Mouse (Mus musculus) kidney, postnatal 0 days (tissue): Measurements from ENCODE around the gene Wfikkn2. TPM values are rescaled to one million over a fixed set of nuclear protein-coding genes. Genes with fewer than 3 reads are reported as not detected.

Experiments
- ATAC-seq: fragments of 200-750 bp; cut with Nextera tagmentation; replicated peaks from 2 replicates; pipeline ENCODE4 v1.8.0; 2017; ENCODE audit warnings: low read depth, moderate number of reproducible peaks, moderate TSS enrichment, moderate library complexity; ENCODE audit not compliant: low FRiP score
- DNase-seq: peaks from one replicate; pipeline ENCODE4 v3.0.0-alpha.2; 2016; ENCODE audit warnings: low spot score
- H3K27ac ChIP-seq: fragments of 300-500 bp; sonication (generic); 2 replicates; pipeline ENCODE4 v1.5.1; 2014; ENCODE audit warnings: mild to moderate bottlenecking
- H3K27me3 ChIP-seq: fragments of 300-500 bp; sonication (generic); 2 replicates; pipeline ENCODE4 v1.6.1; 2014; ENCODE audit warnings: low read length, mixed read lengths; ENCODE audit not compliant: insufficient read depth
- H3K36me3 ChIP-seq: fragments of 300-500 bp; sonication (generic); 2 replicates; pipeline ENCODE4 v1.6.1; 2014; ENCODE audit warnings: low read length, mixed read lengths; ENCODE audit not compliant: insufficient read depth
- H3K4me1 ChIP-seq: fragments of 300-500 bp; sonication (generic); replicated peaks from 2 replicates; pipeline ENCODE4 v1.6.1; 2014; ENCODE audit warnings: antibody characterized with exemption, low read length, mixed read lengths; ENCODE audit not compliant: insufficient read depth
- H3K4me2 ChIP-seq: fragments of 300-500 bp; sonication (generic); 2 replicates; pipeline ENCODE4 v1.6.1; 2014; ENCODE audit warnings: mild to moderate bottlenecking, low read length, moderate library complexity, mixed read lengths
- H3K4me3 ChIP-seq: fragments of 300-500 bp; sonication (generic); replicated peaks from 2 replicates; pipeline ENCODE4 v1.5.1; 2014; ENCODE audit warnings: low read depth, low read length
- H3K9ac ChIP-seq: fragments of 300-500 bp; sonication (generic); 2 replicates; pipeline ENCODE4 v1.6.1; 2014; ENCODE audit warnings: low read depth, low read length
- H3K9me3 ChIP-seq: fragments of 300-500 bp; sonication (generic); replicated peaks from 2 replicates; pipeline ENCODE4 v1.6.1; 2016; ENCODE audit warnings: low read length, inconsistent platforms, mixed read lengths
- CTCF ChIP-seq: IDR thresholded peaks from 2 replicates; pipeline ENCODE4 v1.5.1; 2016; ENCODE audit warnings: antibody characterized with exemption, low read depth, mild to moderate bottlenecking, moderate library complexity
- WGBS: fragments of 180-500 bp; shearing (Covaris S2); extraction: QIAGEN DNeasy Blood & Tissue Kit; methylation state at CpG from one replicate; pipeline ENCODE4 v1.1.7; 2014; 5-methylcytosine and 5-hydroxymethylcytosine counted together
- polyA plus RNA-seq: library from polyadenylated mRNA; unstranded; fragments of >200 nt; fragmentation: Nextera tagmentation; extraction: Ambion mirVana; gene quantifications from 2 replicates; pipeline ENCODE4 v1.2.1, GENCODE M21; 2015

The Wfikkn2 gene
- polyA plus RNA-seq, 1 experiment from 2014 or later, result 1.2 TPM

DNA sequence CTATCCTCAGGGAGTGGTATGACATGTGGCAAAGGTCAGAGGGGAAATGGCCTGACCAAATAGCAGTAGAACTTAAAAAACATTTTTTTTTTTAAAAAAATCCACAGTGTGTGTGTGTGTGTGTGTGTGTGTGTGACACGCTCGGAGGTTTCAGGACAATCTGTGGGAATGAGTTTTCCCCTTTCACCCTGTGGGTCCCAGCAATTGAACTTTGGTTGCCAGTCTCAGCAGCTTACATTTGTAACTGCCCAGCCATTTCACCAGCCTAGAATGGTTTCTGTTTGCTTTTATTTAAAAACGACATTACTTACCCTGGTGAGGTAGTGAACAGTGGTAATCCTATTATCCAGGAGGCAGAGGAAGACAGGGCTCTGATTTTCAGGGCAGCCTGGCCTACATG, 42.7 kb downstream of the Wfikkn2 start:
- 77% methylated on average over 3 of the region's 3 CpGs for WGBS
- H3K4me1 ChIP-seq, result no peaks in the 10 kb centered on the region
- TF ChIP-seq CTCF, result no peak
- ATAC-seq, result no peak
- no peaks in the 10 kb centered on the region for H3K36me3 ChIP-seq
- H3K9me3 ChIP-seq, result no peaks in the 10 kb centered on the region
- no peaks in the 10 kb centered on the region for H3K27me3 ChIP-seq
- no peak overlapping the region for H3K4me3 ChIP-seq
- no peak overlapping the region for H3K9ac ChIP-seq
- H3K27ac ChIP-seq, result no peak overlapping the region
- DNase-seq, result no peak
- no peak overlapping the region for H3K4me2 ChIP-seq

DNA sequence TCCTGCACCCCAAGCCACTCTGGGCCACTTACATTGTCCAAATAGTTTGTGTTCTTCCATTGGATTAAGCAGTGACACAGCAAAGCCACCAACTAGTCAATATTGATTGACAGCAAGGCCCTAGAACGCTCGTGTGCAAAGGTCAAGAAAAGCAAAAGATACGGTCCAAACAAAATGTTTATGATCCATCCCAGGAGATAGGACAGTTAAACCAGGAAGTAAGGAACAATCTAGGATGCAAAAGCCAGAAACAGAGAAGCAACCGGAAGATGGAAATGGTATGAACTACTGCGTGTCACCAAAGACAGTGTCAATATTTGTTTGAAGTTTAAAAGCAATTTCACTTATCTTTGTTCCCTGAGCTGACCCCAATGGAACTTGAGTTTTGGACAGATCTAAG, 43.7 kb downstream of the Wfikkn2 start:
- Histone ChIP-seq H3K27me3 (no peaks in the 10 kb centered on the region), H3K9me3 (no peaks in the 10 kb centered on the region), H3K9ac (no peak overlapping the region), H3K4me2 (no peak overlapping the region), H3K4me3 (no peak overlapping the region), H3K4me1 (no peaks in the 10 kb centered on the region), H3K36me3 (no peaks in the 10 kb centered on the region), H3K27ac (no peak overlapping the region)
- DNase-seq (no peak), ATAC-seq (no peak)
- 85% methylated on average over 5 of the region's 5 CpGs for WGBS
- no peak for TF ChIP-seq CTCF

DNA sequence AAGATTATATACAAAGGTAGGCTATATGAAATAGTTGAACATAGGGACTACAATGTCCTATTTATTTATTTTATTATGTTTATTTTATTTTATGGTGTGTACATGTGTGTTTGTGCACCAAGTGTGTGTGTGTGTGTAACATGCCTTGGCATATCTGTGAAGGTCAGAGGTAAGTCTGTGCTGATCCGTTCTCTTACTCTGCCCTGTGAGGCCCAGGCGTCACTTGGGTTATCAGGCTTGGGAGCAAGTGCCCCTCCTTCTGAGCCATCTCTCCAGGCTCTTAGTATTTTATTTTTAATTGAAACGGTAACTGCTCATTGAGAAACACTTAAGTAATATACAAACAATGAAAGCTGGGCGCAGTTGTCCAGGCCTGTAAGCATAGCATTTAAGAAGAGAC, 45.4 kb downstream of the Wfikkn2 start:
- H3K9ac ChIP-seq, result no peak overlapping the region
- H3K27ac ChIP-seq, result no peak overlapping the region
- ATAC-seq (no peak), DNase-seq (no peak)
- no peak for TF ChIP-seq CTCF
- no peaks in the 10 kb centered on the region for H3K4me1 ChIP-seq
- H3K9me3 ChIP-seq, result no peaks in the 10 kb centered on the region
- no peak overlapping the region for H3K4me2 ChIP-seq
- H3K27me3 ChIP-seq, result no peaks in the 10 kb centered on the region
- no peaks in the 10 kb centered on the region for H3K36me3 ChIP-seq
- H3K4me3 ChIP-seq, result no peak overlapping the region
- 82% methylated on average over 4 of the region's 4 CpGs for WGBS

DNA sequence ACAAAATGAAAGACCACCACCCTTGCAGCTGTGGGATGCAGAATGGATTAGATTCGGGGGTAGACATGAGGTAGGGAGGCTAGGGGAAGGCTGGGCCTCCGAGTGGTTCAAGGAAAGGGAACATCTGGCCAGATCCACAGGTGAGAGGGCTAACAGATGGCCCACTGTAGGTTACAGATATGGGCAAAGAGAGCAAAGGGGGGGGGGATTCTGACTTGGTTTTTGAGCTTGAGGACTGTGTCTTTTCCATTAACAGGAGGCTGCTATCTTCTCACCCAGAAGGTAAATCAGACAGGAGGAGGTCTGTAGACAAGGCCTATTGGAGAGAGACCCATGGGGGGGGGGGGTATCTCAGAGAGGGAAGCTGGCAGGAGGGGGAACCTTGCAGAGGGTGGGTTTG, 46.0 kb downstream of the Wfikkn2 start:
- no peak for ATAC-seq
- Histone ChIP-seq H3K27ac (no peak overlapping the region), H3K36me3 (no peaks in the 10 kb centered on the region), H3K27me3 (no peaks in the 10 kb centered on the region), H3K9ac (no peak overlapping the region), H3K4me1 (no peaks in the 10 kb centered on the region), H3K4me2 (no peak overlapping the region), H3K4me3 (no peak overlapping the region), H3K9me3 (no peaks in the 10 kb centered on the region)
- 68% methylated on average over 2 of the region's 2 CpGs for WGBS
- DNase-seq, result no peak
- no peak for TF ChIP-seq CTCF

DNA sequence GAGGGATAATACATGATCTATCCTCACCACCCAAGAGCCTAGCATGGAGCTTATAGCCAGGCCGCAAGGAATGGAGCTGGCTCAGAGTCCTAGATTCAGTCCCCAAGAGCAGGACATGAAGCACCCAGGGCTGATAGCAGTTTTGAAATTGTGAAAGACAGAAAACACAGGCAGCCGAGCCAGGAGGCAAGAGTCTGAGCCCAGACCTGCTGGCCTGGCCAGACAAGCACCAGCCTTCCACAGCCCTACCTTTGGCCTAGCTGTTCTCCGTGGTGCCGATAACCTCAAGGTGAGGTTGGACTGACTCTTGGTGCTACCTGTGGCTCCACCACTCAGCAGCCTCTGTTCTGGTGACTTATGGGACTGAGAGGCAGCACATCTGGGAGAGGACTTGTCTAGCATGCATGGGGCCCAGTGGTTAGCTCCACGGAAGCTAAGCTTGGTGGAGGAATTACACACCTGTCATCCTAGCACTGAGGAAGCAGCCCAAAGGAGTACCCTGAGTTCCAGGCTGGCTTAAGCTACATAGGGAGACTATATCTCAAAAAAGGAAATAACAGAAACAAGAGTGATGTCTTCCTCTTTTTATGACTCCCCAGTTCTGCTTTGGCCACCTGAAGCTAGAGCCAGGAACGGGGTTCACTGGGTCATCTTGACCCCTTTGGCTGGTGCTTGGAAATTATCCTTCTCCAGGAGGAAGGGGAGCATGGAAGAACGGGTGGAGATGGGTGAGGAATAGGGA, 47.2 kb downstream of the Wfikkn2 start:
- no peak overlapping the region for H3K4me3 ChIP-seq
- no peak overlapping the region for H3K9ac ChIP-seq
- no peak overlapping the region for H3K4me2 ChIP-seq
- WGBS, result 82% methylated on average over 7 of the region's 7 CpGs
- H3K27me3 ChIP-seq, result no peaks in the 10 kb centered on the region
- H3K4me1 ChIP-seq, result no peaks in the 10 kb centered on the region
- DNase-seq (no peak), ATAC-seq (no peak)
- H3K36me3 ChIP-seq, result no peaks in the 10 kb centered on the region
- no peak overlapping the region for H3K27ac ChIP-seq
- TF ChIP-seq CTCF, result no peak
- no peaks in the 10 kb centered on the region for H3K9me3 ChIP-seq

DNA sequence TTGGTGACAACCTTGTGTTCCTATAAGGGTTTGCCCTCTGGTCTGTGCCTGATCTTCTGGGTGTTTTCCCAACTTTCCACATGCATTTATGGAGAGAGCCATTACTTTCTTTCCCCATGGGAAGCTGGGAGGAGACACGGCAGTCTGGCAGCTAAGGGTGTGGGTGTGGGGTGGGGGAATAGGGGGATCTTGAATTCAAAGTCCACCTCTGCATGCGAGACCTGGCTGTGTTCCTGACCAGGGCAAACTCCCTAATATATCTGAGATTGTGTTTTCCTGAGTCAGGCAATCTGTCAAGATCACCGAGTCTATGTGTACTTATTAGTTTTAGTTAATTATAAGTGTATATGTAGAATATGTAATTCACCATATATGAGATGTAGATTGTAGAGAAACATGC, 49.5 kb downstream of the Wfikkn2 start:
- no peak overlapping the region for H3K4me3 ChIP-seq
- no peak overlapping the region for H3K4me2 ChIP-seq
- H3K36me3 ChIP-seq, result no peaks in the 10 kb centered on the region
- WGBS, result 56% methylated on average over 3 of the region's 3 CpGs
- no peak overlapping the region for H3K27ac ChIP-seq
- no peaks in the 10 kb centered on the region for H3K27me3 ChIP-seq
- no peaks in the 10 kb centered on the region for H3K9me3 ChIP-seq
- no peak for ATAC-seq
- H3K9ac ChIP-seq, result no peak overlapping the region
- no peak for DNase-seq
- no peak for TF ChIP-seq CTCF
- no peaks in the 10 kb centered on the region for H3K4me1 ChIP-seq

DNA sequence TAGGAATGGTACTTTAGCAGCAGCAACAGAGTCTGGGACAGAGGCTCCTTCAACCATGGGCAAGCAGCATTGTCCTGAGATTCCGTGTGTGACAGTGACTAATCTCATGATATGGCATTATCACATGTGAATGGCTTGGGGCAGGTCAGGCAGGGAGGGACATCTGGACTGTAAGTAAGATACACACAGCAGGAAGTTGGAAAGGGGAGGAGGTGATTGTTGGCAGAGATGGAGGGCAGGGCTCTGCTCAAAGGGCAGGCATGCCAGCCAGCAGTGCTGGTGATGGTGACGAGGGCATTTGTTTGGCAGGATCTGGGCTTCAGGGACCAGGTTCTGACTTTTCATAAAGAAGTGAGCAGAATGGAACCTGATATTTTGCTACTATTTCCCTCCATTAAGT, 52.7 kb downstream of the Wfikkn2 start:
- ATAC-seq (no peak), DNase-seq (no peak)
- no peaks in the 10 kb centered on the region for H3K9me3 ChIP-seq
- no peaks in the 10 kb centered on the region for H3K36me3 ChIP-seq
- H3K9ac ChIP-seq, result no peak overlapping the region
- no peaks in the 10 kb centered on the region for H3K27me3 ChIP-seq
- no peak for TF ChIP-seq CTCF
- no peaks in the 10 kb centered on the region for H3K4me1 ChIP-seq
- no peak overlapping the region for H3K4me3 ChIP-seq
- WGBS, result 73% methylated on average over 2 of the region's 2 CpGs
- no peak overlapping the region for H3K4me2 ChIP-seq
- H3K27ac ChIP-seq, result no peak overlapping the region
